Mouse (Mus musculus) brain, embryonic 18.5 days (tissue): ENCODE measurements around the gene Kif1b.

Source experiments
- DNase-seq: peaks from one replicate; pipeline ENCODE4 v3.0.0-alpha.2; 2012; ENCODE audit warnings: low read depth, low spot score

The Kif1b gene

GRCm38 (mm10) chr4:149314275-149314837 lies 6.9 kb upstream of the Kif1b start:
- DNase-seq, result no peak

DNA sequence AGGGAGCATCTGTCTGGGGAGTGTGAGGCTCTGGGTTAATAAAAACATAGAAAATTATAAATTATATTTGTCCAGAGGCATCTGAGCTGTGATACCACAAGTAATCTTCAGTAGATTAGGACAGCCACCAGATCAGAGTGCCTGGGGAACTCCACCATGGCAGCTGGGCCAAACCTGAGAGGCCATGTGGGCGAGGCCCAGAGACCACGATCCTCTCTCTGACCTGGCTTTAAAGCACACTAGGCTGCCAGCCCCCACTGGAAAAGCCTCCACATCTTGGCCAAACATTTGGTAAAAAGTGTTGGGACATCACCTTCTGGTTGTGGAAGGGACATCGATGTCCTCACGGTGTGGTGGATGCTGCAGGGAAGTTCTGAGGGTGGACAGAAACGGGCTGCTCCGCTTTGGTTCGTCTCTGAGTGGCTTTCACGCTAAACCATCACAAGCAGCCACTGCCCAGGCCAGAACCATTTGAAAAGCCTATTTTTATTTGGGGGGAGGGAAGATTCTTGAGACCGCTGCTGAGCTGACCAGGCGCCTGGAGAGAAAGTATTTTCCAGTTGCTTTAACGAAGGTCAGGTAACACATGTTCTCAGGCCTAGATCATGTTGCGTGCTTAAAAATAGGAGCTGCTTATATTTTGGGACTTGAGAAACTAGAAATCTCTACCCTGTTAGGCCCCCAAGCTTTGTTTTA lies 6.2 kb upstream of the Kif1b start:
- DNase-seq, result no peak

DNA sequence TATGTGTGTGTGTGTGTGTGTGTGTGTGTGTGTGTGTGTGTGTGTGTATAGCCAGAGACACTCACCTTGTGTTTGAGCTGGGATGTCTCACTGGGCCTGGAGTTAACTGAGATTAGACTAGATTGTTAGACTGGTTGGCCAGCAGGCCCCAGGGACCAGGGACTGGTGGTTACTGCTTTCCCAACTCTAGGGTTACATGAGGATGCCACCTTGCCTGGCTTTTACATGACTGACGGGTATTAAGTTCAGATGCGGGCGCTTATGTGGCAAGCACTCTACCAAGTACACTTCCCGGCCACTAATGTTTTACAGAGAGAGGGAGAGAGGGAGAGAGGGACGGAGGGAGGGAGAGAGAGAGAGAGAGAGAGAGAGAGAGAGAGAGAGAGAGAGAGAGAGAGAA lies 4.5 kb upstream of the Kif1b start:
- no peak for DNase-seq

GRCm38 (mm10) chr4:149308491-149308820 lies 963 bp upstream of the Kif1b start:
- DNase-seq, result no peak

- no peak for DNase-seq
Observed at GRCm38 (mm10) chr4:149306712-149307595, 539 bp downstream of the Kif1b start.

GRCm38 (mm10) chr4:149305761-149306711 lies 1.5 kb downstream of the Kif1b start:
- DNase-seq, result no peak

GRCm38 (mm10) chr4:149304466-149304865 lies 3.0 kb downstream of the Kif1b start:
- DNase-seq, result no peak

- no peak for DNase-seq
Observed at GRCm38 (mm10) chr4:149303502-149303901, 4.0 kb downstream of the Kif1b start.

DNA sequence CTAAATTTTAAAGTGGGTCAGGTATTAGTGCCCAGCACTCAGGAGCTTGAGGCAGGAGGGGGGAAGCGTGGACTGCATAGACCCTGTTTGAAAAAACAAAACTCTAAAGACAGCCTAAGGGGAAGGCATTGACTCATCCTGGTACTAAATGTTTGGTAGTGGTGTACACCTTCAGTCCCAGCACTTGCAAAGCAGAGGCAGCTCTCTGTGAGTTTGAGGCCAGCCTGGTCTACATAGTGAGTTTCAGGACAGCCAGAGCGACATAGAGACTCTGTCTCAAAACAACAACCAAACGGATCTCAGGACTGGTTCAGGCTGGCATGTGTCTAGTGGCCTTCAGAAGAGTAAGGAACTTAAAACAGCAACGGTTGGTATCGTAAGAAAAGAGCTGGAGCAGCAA lies 4.7 kb downstream of the Kif1b start:
- no peak for DNase-seq

- no peak for DNase-seq
Observed at GRCm38 (mm10) chr4:149302136-149302535, 5.4 kb downstream of the Kif1b start.

GRCm38 (mm10) chr4:149296501-149296900 lies 11.0 kb downstream of the Kif1b start:
- DNase-seq, result no peak

DNA sequence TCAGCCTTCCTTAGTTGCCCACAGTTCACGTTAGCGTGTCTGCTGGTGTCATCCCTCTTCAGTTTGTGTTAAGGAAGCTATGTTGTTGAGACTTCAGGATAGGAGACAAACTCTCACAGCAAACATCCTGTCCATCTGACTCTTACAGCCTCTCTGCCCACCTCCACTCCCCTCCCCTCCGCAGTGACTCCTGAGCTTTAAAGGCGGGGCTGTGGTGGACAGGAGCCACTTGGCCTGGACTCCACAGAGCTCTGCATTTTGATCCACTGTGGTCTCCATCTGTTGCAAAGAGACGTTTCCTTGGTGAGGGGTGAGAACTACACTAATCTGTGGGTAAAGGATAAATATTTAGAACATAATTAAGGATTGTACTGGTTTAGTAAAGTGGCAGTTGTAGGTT lies 14.5 kb downstream of the Kif1b start:
- DNase-seq, result no peak

DNA sequence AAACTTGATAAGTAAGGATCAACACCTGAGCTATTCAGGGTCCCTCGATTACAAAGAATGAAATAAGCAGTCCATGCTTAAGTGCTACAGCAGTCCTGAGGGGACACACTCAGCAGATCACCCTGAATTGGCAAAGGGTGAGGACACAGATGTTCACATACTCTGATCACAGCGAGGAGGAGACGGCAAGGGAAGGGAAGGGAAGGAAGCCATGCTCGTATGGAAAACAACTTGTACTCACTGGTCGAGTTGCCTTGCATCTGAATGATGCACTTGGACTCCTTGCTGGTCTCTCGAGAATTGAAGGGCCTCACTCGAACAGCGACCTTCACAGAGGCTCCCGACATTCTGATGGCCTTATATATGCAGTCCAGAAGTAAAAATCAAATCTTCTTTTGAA lies 16.4 kb downstream of the Kif1b start:
- no peak for DNase-seq

DNA sequence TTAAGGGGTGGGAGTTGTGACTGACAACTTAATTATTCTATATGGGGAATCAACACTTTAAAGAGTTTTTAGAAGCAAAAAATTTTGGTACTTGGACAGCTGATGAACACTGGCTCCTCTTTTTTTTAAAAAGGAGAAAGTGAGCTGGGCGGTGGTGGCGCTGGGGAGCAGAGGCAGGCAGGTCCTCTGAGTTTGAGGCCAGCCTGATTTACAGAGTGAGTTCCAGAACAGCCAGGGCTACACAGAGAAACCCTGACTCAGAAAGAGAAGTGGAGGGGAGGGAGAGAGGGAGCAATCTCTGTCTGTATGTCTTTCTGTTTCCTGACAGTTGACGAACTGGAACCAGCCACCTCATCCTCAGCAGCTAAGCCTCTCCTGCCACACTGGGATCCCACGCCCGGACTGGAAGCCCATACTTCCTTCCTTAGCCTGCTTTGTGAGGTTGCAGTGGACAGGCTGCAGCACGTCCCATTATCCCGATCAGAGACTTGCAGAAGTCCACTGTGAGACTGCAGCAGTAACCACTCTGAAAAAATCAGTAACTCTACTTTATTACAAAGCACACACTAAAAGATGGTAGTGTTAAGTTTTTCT lies 17.2 kb downstream of the Kif1b start:
- DNase-seq, result no peak

GRCm38 (mm10) chr4:149286287-149287137 lies 21.0 kb downstream of the Kif1b start:
- DNase-seq, result no peak

- DNase-seq, result no peak
Observed at GRCm38 (mm10) chr4:149285691-149286090, 21.8 kb downstream of the Kif1b start.

DNA sequence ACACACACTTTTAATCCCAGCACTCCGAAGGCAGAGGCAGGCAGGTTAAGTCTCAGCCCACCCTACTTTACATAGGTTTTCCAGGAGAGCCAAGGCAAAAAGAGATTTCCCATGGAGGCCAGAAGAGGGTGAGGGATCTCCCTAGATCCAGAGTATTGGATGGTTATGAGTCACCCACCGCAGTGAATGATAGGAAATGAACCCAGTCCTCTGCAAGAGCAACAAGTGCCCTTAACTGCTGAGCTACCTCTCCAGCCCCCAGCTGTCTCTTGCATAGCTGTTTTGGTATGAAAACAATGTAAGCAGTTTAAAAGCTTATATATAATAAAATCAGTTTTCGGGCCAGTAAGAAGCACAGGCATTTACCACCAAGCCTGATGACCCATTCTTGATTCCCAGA lies 24.5 kb downstream of the Kif1b start:
- no peak for DNase-seq

DNA sequence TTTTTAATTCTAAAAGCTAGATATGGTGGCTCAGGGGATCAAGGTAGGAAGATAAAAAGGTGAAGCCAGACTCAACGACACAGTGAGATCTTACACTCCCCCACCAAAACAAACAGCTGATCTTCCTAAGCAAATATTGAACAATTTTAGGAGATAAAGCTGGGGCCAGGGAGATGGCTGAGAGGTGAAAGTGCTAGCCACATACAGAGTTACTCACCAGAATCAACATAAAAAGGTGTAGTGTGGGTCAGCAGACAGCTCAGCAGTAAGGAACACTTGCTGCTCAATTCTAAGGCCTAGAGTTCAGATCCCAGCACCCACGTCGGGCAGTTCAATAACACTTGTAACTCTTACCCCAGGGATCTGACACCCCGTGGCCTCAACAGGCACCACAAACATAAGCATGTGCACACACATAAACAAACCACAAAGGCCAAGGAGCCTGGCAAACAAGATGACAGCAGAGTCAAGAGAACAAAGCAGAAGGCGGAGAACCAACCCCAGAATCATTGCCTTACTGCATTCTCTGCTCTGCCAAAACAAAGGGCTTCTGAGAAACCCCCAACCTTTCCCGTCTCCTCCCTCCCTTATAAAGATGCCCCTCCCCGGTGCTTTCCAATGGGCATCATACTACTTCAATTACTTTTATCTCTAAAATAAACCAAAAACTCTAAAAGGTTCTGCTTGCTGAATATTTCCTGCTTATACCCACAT lies 25.3 kb downstream of the Kif1b start:
- DNase-seq, result no peak

DNA sequence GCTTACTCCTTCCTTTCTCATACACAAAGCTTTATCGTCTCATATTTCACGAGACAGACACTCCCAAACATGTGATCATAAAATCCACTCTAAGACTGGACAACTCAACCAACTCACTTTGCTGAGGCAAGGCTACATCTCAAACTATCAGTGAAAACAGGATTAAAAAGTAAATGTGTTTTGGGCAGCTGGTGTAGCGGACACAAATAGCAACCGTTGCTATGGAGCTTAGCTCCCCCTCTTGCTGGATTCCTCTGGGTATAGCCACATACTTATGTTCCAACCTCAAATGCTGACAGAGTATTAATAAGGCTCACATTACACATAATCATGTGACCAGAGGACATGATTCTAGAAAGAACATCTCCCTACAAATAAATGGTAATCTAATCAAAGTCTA lies 29.9 kb downstream of the Kif1b start:
- DNase-seq, result peak; percentile 14

DNA sequence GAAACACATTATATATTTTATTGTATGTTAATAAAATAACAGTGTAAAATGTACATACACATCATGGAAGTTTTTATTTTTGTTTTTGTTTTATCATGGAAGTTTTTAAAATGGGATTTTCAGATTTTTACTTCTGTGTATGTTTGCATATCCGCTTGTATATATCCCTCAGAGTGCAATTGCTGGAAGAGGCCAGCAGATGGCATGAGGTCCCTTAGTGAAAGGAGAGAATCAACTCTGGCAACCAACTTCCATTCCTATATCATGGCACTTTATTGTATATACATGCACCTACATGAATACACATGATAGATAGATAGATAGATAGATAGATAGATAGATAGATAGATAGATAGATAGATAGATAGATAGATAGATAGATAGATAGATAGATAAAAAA lies 34.4 kb downstream of the Kif1b start:
- no peak for DNase-seq
